Mouse (Mus musculus) E14TG2a.4 (cell line): ENCODE measurements around the gene Stx11.

Experiments
- CTCF ChIP-seq: conservative IDR thresholded peaks from 2 replicates; pipeline ENCODE4 v1.5.1; 2014; ENCODE audit warnings: low read length
- NANOG ChIP-seq: IDR thresholded peaks from 2 replicates; pipeline ENCODE4 v1.6.1; 2014; ENCODE audit warnings: borderline replicate concordance, low read length, mixed read lengths
- POU5F1 ChIP-seq: IDR thresholded peaks from 2 replicates; pipeline ENCODE4 v1.6.1; 2014; ENCODE audit warnings: low read length, borderline replicate concordance

- no peak for TF ChIP-seq CTCF
- no peak for TF ChIP-seq NANOG
- TF ChIP-seq POU5F1 = no peak
These were observed 8.3 kb downstream of the Stx11 start for GRCm38 (mm10) chr10:12955831-12956230.
